Mouse (Mus musculus): ENCODE measurements around the gene Kremen1. TPM values are rescaled to one million over a fixed set of nuclear protein-coding genes. Genes with fewer than 3 reads are reported as not detected.

Kremen1 gene
- total and polyA plus RNA-seq, 3 experiments = 5.0 to 11.8 (median 7.3) TPM

- no peak; the same call in none of the 2 replicates for TF ChIP-seq RAD21 (IDR thresholded peaks at IDR 0.05; ENCODE audit: low read depth, low read length)
- no peak for TF ChIP-seq PAX5 (IDR thresholded peaks at IDR 0.05; ENCODE audit: low read length)
- TF ChIP-seq ETS1 (conservative IDR thresholded peaks at IDR 0.05; ENCODE audit: low read depth, low read length) = peak; percentile 81
- TF ChIP-seq SMC3 (IDR thresholded peaks at IDR 0.05; ENCODE audit: low read depth, low read length) = peak; percentile 6; the same call in 1 of the 2 replicates
- TF ChIP-seq ZKSCAN1 (IDR thresholded peaks at IDR 0.05; ENCODE audit: borderline replicate concordance, low read depth, low read length) = no peak
- no peak for TF ChIP-seq POLR2AphosphoS2 (IDR thresholded peaks at IDR 0.05; ENCODE audit: low read depth, low read length)
- TF ChIP-seq TBP (conservative IDR thresholded peaks at IDR 0.05; ENCODE audit: low read depth, low read length) = no peak
- TF ChIP-seq ZNF384 (IDR thresholded peaks at IDR 0.05; ENCODE audit: low read depth, low read length) = no peak
Observed at GRCm38 (mm10) chr11:5150416-5151246, 110.7 kb downstream of the Kremen1 start (continued).

DNA sequence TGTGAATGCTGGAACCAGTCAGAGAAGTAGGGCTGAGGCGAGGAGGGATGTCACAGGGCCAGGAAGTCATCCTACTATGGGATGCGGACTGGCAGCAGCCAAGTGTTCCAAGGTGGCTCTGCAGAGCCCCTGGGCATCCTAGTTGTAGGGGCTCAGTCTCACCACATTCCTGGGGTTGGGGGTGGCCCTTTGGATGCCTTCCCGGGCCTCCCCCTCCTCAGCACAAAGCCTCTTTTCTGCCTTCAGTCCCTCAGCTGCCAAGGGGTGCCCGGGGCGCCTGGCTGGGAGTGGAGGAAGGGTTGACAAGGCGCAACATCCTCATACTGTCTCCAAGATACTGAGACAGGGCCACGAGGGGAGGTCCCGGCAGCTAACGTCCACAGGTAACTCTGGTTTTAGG lies 111.4 kb downstream of the Kremen1 start:
- TF ChIP-seq PAX5 (IDR thresholded peaks at IDR 0.05; ENCODE audit: low read length) (no peak), MEF2A (IDR thresholded peaks at IDR 0.05; ENCODE audit: borderline replicate concordance, low read depth, low read length) (no peak), JUND (conservative IDR thresholded peaks at IDR 0.05; ENCODE audit: low read depth, low read length) (no peak), ZC3H11A (IDR thresholded peaks at IDR 0.05; ENCODE audit: low read depth, low read length) (no peak), ETS1 (conservative IDR thresholded peaks at IDR 0.05; ENCODE audit: low read depth, low read length) (no peak), SMC3 (IDR thresholded peaks at IDR 0.05; ENCODE audit: low read depth, low read length) (no peak), NRF1 (IDR thresholded peaks at IDR 0.05; ENCODE audit: low read depth, low read length) (no peak), ELF1 (IDR thresholded peaks at IDR 0.05; ENCODE audit: low read depth, low read length) (no peak), CHD2 (IDR thresholded peaks at IDR 0.05; ENCODE audit: low read length) (no peak), MAFK (IDR thresholded peaks at IDR 0.05; ENCODE audit: insufficient replicate concordance, low read length) (no peak), UBTF (IDR thresholded peaks at IDR 0.05; ENCODE audit: low read depth, low read length) (no peak), CTCF (conservative IDR thresholded peaks at IDR 0.05 in 1 of 2, IDR thresholded peaks at IDR 0.05 in 1 of 2; ENCODE audit: low read depth in 2 of 2, low read length in 2 of 2) (no peak), NELFE (IDR thresholded peaks at IDR 0.05; ENCODE audit: low read depth, low read length) (no peak), SIN3A (IDR thresholded peaks at IDR 0.05; ENCODE audit: low read length) (no peak)
- Histone ChIP-seq H3K27me3 (replicated peaks) (peaks cover 14% of the 10 kb centered on the region), H3K9me3 (replicated peaks; ENCODE audit: low read length) (no peaks in the 10 kb centered on the region), H3K9ac (ENCODE audit: insufficient read depth, low read depth) (no peak overlapping the region), H3K79me2 (replicated peaks; ENCODE audit: control insufficient read depth, extremely low read depth, insufficient read depth, poor library complexity, severe bottlenecking) (no peaks in the 10 kb centered on the region), H3K36me3 (replicated peaks in 1 of 2; ENCODE audit: control insufficient read depth in 1 of 2, insufficient read depth in 1 of 2, low read length in 1 of 2) (no peaks in the 10 kb centered on the region), H3K4me1 (ENCODE audit: control insufficient read depth in 1 of 2, insufficient read depth in 2 of 2) (peaks cover 14 to 43% of the 10 kb centered on the region in 2 experiments), H3K4me2 (ENCODE audit: insufficient read depth, low read depth, poor library complexity, severe bottlenecking) (peak overlapping the region; percentile 53; the same call in 1 of the 2 replicates), H3K27ac (ENCODE audit: insufficient read depth, low read depth) (no peak overlapping the region), H3K4me3 (replicated peaks in 1 of 3; ENCODE audit: low read depth in 2 of 3, low read length in 2 of 3, poor library complexity in 1 of 3) (no peak overlapping the region)
- dilution Hi-C loops (cut with MboI; ENCODE audit: extremely low pct_ligation_motif_present, extremely low pct_unique_long_range_greater_than_20kb, low sequenced_read_pairs) = no loop called here
- DNase-seq (ENCODE audit: extremely low read depth) = no peak
- in situ Hi-C loops (cut with MboI; ENCODE audit: low pct_ligation_motif_present, low pct_unique_long_range_greater_than_20kb, low sequenced_read_pairs) = no loop called here

Measured in CH12.LX (cell line).